Mouse (Mus musculus) midbrain, postnatal 0 days (tissue): Measurements from ENCODE around the gene Nol10. TPM values are rescaled to one million over a fixed set of nuclear protein-coding genes. Genes with fewer than 3 reads are reported as not detected.

Source experiments
- ATAC-seq: fragments of 200-750 bp; cut with Nextera tagmentation; 2 replicates; pipeline ENCODE4 v1.8.0; 2017; ENCODE audit warnings: moderate number of reproducible peaks, mild to moderate bottlenecking, moderate TSS enrichment, moderate library complexity; ENCODE audit not compliant: low FRiP score
- DNase-seq: peaks from one replicate; pipeline ENCODE4 v3.0.0-alpha.2; 2015; ENCODE audit warnings: low spot score
- H3K27ac ChIP-seq: fragments of 300-500 bp; sonication (generic); 2 replicates; pipeline ENCODE4 v1.5.1; 2014; ENCODE audit warnings: low read depth, mild to moderate bottlenecking, low read length, mixed read lengths
- H3K27me3 ChIP-seq: fragments of 300-500 bp; sonication (generic); 2 replicates; pipeline ENCODE4 v1.6.1; 2014; ENCODE audit warnings: low read length, control low read depth, mixed read lengths; ENCODE audit not compliant: insufficient read depth
- H3K36me3 ChIP-seq: fragments of 300-500 bp; sonication (generic); 2 replicates; pipeline ENCODE4 v1.6.1; 2014; ENCODE audit warnings: low read length, control low read depth, mixed read lengths; ENCODE audit not compliant: insufficient read depth
- H3K4me1 ChIP-seq: fragments of 300-500 bp; sonication (generic); 2 replicates; pipeline ENCODE4 v1.6.1; 2014; ENCODE audit warnings: mild to moderate bottlenecking, control low read depth, antibody characterized with exemption, low read length, mixed read lengths; ENCODE audit not compliant: insufficient read depth
- H3K4me2 ChIP-seq: fragments of 300-500 bp; sonication (generic); 2 replicates; pipeline ENCODE4 v1.6.1; 2014; ENCODE audit warnings: low read depth, mild to moderate bottlenecking, low read length, mixed read lengths; ENCODE audit not compliant: poor library complexity, severe bottlenecking
- H3K4me3 ChIP-seq: fragments of 300-500 bp; sonication (generic); 2 replicates; pipeline ENCODE4 v1.5.1; 2014; ENCODE audit warnings: low read depth, mild to moderate bottlenecking, low read length, moderate library complexity
- H3K9ac ChIP-seq: fragments of 300-500 bp; sonication (generic); replicated peaks from 2 replicates; pipeline ENCODE4 v1.6.1; 2014; ENCODE audit warnings: mild to moderate bottlenecking, low read length, moderate library complexity, mixed read lengths; ENCODE audit not compliant: poor library complexity, severe bottlenecking
- H3K9me3 ChIP-seq: fragments of 300-500 bp; sonication (generic); 2 replicates; pipeline ENCODE4 v1.6.1; 2016; ENCODE audit warnings: low read length, control low read depth
- CTCF ChIP-seq: IDR thresholded peaks from 2 replicates; pipeline ENCODE4 v1.5.1; 2016; ENCODE audit warnings: antibody characterized with exemption, mild to moderate bottlenecking
- WGBS: fragments of 180-500 bp; shearing (Covaris S2); extraction: QIAGEN DNeasy Blood & Tissue Kit; methylation state at CpG from one replicate; pipeline ENCODE4 v1.1.7; 2014; 5-methylcytosine and 5-hydroxymethylcytosine counted together
- polyA plus RNA-seq: library from polyadenylated mRNA; unstranded; fragments of >200 nt; fragmentation: Nextera tagmentation; extraction: Ambion mirVana; gene quantifications from 2 replicates; pipeline ENCODE4 v1.2.1, GENCODE M21; 2015
- total RNA-seq: library from RNA; depleted of rRNA; stranded (reverse); fragments of >200 nt; gene quantifications from 2 replicates; pipeline ENCODE4 v1.2.3, GENCODE M21; 2014

Gene Nol10
- total and polyA plus RNA-seq, 2 experiments from 2014 or later, result 6.5 to 11.8 TPM

- Histone ChIP-seq H3K4me3 (no peak overlapping the region), H3K36me3 (no peaks in the 10 kb centered on the region), H3K4me1 (no peaks in the 10 kb centered on the region), H3K9ac (no peak overlapping the region), H3K27me3 (no peaks in the 10 kb centered on the region), H3K27ac (no peak overlapping the region), H3K9me3 (no peaks in the 10 kb centered on the region), H3K4me2 (no peak overlapping the region)
- WGBS, result 84% methylated on average over 2 of the region's 2 CpGs
- no peak for ATAC-seq
- no peak for TF ChIP-seq CTCF
- DNase-seq, result no peak
Measured at GRCm38 (mm10) chr12:17338338-17338737, 9.9 kb upstream of the Nol10 start.

DNA sequence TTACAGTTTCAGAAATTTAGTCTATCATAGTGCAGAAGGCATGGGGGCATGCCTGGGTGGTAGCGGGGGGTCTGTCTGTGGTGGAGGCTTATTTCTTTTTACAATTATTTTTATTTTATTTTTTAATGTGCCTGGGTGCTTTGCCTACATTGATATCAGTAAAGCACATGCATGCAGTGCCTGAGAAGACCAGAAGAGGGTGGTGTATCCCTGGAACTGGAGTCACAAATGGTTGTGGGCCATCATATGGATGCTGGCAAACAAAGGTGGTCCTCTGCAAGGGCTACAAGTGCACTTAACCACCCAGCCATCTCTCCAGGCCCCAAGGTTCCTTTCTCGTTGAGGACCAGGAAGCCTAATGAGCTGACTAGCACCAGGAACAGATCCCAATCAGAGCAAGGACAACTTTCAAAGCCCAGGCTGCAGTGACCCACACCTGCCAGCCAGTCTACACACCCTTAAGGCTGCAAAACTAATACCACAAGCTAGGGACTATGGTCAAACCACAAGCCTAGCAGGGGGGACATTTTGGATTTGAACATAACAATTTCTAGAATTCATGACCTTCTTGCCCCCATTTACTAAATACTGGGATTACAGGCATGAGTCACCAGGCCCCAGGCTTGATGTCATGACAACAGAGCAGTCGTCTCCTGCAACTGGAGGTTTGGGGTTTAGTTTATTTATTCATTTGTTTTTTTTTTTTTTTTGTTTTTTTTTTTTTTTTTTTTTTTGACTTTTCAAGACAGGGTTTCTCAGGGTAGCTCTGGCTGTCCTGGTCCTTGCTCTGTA is 8.9 kb upstream of the Nol10 start:
- ATAC-seq (no peak), DNase-seq (no peak)
- no peak overlapping the region for H3K27ac ChIP-seq
- H3K27me3 ChIP-seq, result no peaks in the 10 kb centered on the region
- H3K9me3 ChIP-seq, result no peaks in the 10 kb centered on the region
- H3K4me1 ChIP-seq, result no peaks in the 10 kb centered on the region
- H3K36me3 ChIP-seq, result no peaks in the 10 kb centered on the region
- peak; percentile 38 for TF ChIP-seq CTCF
- no peak overlapping the region for H3K4me2 ChIP-seq
- H3K9ac ChIP-seq, result no peak overlapping the region
- no peak overlapping the region for H3K4me3 ChIP-seq
- 72% methylated on average over 3 of the region's 3 CpGs for WGBS

- 33% methylated on average over 11 of the region's 11 CpGs for whole genome bisulfite sequencing
Measured at GRCm38 (mm10) chr12:17347327-17348047, 771 bp upstream of the Nol10 start.

DNA sequence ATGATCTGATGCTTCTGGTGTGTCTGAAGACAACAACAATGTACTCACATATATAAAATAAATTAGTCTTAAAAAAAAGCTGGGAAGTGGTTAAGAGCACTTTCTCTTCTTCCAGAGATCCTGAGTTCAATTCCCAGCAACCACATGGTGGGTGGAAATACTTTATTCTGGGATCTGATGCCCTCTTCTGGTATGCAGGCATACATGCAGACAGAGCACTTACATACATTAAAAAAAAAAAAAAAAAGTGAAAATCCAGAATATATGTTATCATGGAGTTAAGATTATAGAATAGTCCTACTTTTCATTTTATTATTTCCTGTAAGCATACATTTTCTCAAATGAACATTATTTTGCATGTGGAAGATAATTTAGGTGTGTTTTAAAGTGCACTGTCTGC is 1.8 kb downstream of the Nol10 start:
- Histone ChIP-seq H3K4me3 (no peak overlapping the region), H3K27me3 (no peaks in the 10 kb centered on the region), H3K4me2 (no peak overlapping the region), H3K9ac (no peak overlapping the region), H3K4me1 (peaks cover 8% of the 10 kb centered on the region; the same call in 1 of the 2 replicates), H3K27ac (no peak overlapping the region), H3K36me3 (peaks cover 31% of the 10 kb centered on the region), H3K9me3 (no peaks in the 10 kb centered on the region)
- TF ChIP-seq CTCF, result peak; percentile 47
- ATAC-seq (no peak), DNase-seq (no peak)

More at GRCm38 (mm10) chr12:17347327-17348047, 771 bp upstream of the Nol10 start:
- H3K27ac ChIP-seq, result peak overlapping the region; percentile 72
- TF ChIP-seq CTCF, result no peak
- no peaks in the 10 kb centered on the region for H3K9me3 ChIP-seq
- H3K27me3 ChIP-seq, result no peaks in the 10 kb centered on the region
- DNase-seq (peak; percentile 12), ATAC-seq (peak; percentile 53)
- peak overlapping the region; percentile 54 for H3K9ac ChIP-seq
- H3K36me3 ChIP-seq, result peaks cover 14% of the 10 kb centered on the region; the same call in 1 of the 2 replicates
- peaks cover 8% of the 10 kb centered on the region; the same call in 1 of the 2 replicates for H3K4me1 ChIP-seq
- H3K4me2 ChIP-seq, result peak overlapping the region; percentile 95
- peak overlapping the region; percentile 56 for H3K4me3 ChIP-seq

GRCm38 (mm10) chr12:17356853-17357252 is 8.6 kb downstream of the Nol10 start:
- no peak overlapping the region for H3K9ac ChIP-seq
- ATAC-seq (no peak), DNase-seq (peak; percentile 40)
- H3K36me3 ChIP-seq, result peaks cover 45% of the 10 kb centered on the region
- H3K9me3 ChIP-seq, result no peaks in the 10 kb centered on the region
- no peaks in the 10 kb centered on the region for H3K27me3 ChIP-seq
- no peak overlapping the region for H3K27ac ChIP-seq
- H3K4me3 ChIP-seq, result no peak overlapping the region
- H3K4me2 ChIP-seq, result no peak overlapping the region
- 85% methylated on average over 4 of the region's 4 CpGs for WGBS
- H3K4me1 ChIP-seq, result no peaks in the 10 kb centered on the region
- TF ChIP-seq CTCF, result peak; percentile 53

DNA sequence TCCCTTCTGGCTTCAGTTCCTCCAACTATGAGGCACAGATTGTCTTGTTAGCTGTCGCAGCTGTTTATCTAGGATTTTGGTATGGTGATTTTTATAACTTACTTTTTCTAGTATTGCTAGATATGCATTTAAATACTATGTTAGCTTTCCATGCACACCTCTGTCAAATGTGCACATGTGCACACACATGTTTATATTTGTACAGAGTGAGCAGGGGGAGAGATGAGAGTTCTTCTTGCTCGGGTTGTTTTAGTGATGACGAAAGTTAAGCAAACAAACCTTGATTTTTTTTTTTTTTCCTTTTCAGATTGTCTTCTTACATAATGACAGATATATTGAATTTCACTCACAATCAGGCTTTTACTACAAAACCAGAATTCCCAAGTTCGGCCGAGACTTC is 9.5 kb downstream of the Nol10 start:
- H3K4me3 ChIP-seq, result no peak overlapping the region
- peaks cover 47% of the 10 kb centered on the region for H3K36me3 ChIP-seq
- no peaks in the 10 kb centered on the region for H3K9me3 ChIP-seq
- 97% methylated on average over 5 of the region's 5 CpGs for WGBS
- no peaks in the 10 kb centered on the region for H3K27me3 ChIP-seq
- H3K9ac ChIP-seq, result no peak overlapping the region
- H3K4me2 ChIP-seq, result no peak overlapping the region
- DNase-seq, result no peak
- TF ChIP-seq CTCF, result no peak
- no peak overlapping the region for H3K27ac ChIP-seq
- no peaks in the 10 kb centered on the region for H3K4me1 ChIP-seq
- ATAC-seq, result no peak
